Mouse (Mus musculus): ENCODE data around the gene Ppp4r1. TPM values are rescaled to one million over a fixed set of nuclear protein-coding genes. Genes with fewer than 3 reads are reported as not detected.

Ppp4r1 gene
- polyA plus RNA-seq, 1 experiment, result 37.1 TPM

DNA sequence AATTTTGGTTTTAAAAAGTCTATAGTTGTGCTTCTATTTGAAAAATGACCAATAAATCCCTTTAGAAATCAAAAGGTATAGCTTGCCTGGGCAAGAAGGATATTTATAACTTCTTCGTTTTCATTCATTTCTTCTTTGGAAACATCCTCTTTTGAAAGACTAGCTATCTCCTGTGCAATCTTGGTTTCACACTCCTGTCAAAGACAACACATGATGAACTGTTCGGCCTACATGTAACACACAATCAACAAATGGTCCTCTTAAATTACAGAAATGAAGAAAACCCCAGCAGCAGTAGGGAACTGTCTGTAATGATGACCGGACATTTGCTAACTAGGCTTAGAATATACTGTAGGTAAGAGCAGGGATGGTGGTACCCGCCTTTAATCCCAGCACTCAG lies 71.6 kb downstream of the Ppp4r1 start:
- no peak for DNase-seq (ENCODE audit: low spot score)

DNA sequence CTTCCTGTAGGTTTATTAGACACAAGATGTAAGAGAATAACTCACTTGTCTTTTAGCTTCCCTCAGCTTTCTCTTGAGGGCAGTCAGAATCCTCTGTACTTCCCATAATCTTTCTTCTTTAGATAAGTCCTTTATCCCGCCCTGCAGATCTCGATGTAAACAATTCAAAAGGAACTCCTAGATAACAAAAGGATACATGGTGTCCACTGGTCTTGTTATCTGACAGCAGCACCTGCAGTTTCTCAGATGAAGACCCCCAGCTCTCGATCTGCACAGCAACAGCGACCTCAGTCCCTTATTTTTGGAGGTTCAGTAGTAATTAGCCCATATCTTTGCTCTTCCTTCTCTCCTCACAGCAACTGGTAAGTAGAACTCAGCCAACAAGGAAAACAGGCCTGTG lies 75.2 kb downstream of the Ppp4r1 start:
- DNase-seq (ENCODE audit: low spot score), result no peak

DNA sequence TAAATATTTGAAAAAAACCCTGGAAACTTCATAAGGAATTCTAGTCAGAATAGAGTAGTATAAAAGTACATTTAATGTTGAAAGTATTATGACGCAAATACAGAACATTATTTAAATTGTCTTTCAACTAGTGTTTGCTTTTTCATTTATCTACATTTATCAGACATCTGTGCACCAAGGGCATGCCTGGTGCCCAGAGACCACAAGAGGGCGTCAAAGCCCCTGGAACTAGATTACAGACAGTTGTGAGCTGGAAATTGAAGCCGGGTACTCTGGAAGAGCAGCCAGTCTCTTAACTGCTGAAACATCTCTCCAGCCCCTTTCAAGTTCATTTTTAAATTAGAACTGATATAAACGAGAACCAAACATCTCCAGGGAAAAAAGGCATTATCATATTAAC lies 80.2 kb downstream of the Ppp4r1 start:
- DNase-seq (ENCODE audit: low spot score), result no peak

GRCm38 (mm10) chr17:65863830-65864229 lies 81.5 kb downstream of the Ppp4r1 start:
- DNase-seq (ENCODE audit: low spot score), result no peak

DNA sequence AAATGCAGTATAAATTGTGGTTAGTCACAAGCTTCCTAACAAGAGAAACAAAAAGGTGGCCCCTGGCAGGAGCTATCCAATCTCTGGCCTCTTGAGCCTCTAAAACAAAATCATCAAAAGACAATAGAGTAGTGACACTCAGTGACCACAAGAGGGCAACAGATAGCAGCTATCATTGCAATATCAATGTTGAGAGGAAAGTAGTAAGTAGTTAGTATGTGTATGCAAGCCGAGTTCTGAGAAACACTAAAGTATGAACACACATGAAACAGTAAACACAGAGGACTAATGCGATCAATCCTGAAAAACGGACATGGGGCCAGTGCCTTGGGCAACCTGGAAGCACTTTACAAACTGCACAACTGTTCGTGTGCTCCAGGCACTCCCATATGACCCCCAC lies 82.4 kb downstream of the Ppp4r1 start:
- no peak for DNase-seq (ENCODE audit: low spot score)

- DNase-seq (ENCODE audit: low spot score), result no peak
Measured at GRCm38 (mm10) chr17:65865265-65865664, 82.9 kb downstream of the Ppp4r1 start.

GRCm38 (mm10) chr17:65866201-65866600 lies 83.8 kb downstream of the Ppp4r1 start:
- no peak for DNase-seq (ENCODE audit: low spot score)

DNA sequence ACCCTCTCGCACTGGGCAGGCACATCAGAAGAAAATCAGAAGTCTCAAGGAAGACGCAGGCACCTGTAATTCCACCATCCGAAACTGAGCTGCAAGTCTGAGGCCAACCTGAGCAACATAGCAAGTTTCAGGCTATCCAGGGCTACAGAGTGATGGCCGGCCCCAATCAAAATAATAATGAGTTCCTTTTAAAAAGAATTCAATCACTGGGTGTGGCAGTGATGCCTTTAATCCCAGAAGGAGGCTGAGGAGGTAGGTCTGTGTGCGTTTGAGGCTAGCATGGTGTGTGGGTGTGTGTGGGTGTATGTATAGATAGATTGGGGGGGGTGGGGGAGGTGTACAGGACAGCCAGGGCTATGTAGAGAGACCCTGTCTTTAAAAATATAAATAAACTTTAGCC lies 85.6 kb downstream of the Ppp4r1 start:
- DNase-seq (ENCODE audit: low spot score), result no peak

GRCm38 (mm10) chr17:65869720-65870119 lies 87.3 kb downstream of the Ppp4r1 start:
- DNase-seq (ENCODE audit: low spot score), result peak; percentile 12

GRCm38 (mm10) chr17:65870146-65870545 lies 87.8 kb downstream of the Ppp4r1 start:
- peak; percentile 50 for DNase-seq (ENCODE audit: low spot score)

- DNase-seq (ENCODE audit: low spot score), result peak; percentile 4
Measured at GRCm38 (mm10) chr17:65871641-65872041, 89.3 kb downstream of the Ppp4r1 start.

DNA sequence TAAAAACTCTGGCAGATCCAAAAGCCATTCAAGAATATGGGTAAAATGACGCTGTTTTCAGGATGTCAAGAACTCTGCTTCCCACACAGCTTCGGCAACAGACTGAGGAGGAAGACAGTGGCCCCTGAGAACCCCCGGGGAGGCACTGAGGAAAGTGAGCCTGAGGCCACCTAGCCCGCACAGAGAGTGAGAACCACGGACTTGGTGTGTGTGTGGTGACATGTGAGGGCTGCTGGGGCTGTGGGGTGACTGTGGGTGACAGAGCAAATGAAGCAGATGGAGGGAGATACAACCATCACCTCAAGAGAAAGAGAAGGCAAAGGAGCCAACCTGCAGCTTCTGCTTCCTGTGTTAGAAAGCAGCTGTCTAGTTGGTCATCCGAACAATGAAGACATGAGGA lies 89.7 kb downstream of the Ppp4r1 start:
- peak; percentile 12 for DNase-seq (ENCODE audit: low spot score)

- no peak for DNase-seq (ENCODE audit: low spot score)
Measured at GRCm38 (mm10) chr17:65872652-65873051, 90.3 kb downstream of the Ppp4r1 start.

- no peak for DNase-seq (ENCODE audit: low spot score)
Measured at GRCm38 (mm10) chr17:65873156-65873555, 90.8 kb downstream of the Ppp4r1 start.

DNA sequence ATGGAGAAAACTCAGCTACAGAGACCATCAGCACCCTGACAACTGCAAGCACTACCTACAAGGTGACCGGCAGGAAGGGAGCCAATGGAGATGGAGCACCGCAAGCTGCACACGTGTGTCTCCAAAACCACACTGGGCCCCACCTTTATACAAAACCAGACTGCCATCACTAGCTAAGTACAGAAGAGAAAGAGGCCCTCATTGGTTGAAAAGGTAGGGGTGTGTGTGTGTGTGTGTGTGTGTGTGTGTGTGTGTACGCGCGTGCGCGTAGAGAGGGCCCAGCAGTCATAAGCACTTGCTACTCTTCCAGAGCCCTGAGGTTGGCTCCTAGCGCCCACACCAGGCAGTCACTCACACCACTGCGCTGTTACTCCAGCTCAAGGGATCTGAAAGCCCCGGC lies 91.5 kb downstream of the Ppp4r1 start:
- no peak for DNase-seq (ENCODE audit: low spot score)

- no peak for DNase-seq (ENCODE audit: low spot score)
Measured at GRCm38 (mm10) chr17:65877026-65877425, 94.7 kb downstream of the Ppp4r1 start.

GRCm38 (mm10) chr17:65884061-65884669 lies 101.8 kb downstream of the Ppp4r1 start:
- no peak for DNase-seq (ENCODE audit: low spot score)

DNA sequence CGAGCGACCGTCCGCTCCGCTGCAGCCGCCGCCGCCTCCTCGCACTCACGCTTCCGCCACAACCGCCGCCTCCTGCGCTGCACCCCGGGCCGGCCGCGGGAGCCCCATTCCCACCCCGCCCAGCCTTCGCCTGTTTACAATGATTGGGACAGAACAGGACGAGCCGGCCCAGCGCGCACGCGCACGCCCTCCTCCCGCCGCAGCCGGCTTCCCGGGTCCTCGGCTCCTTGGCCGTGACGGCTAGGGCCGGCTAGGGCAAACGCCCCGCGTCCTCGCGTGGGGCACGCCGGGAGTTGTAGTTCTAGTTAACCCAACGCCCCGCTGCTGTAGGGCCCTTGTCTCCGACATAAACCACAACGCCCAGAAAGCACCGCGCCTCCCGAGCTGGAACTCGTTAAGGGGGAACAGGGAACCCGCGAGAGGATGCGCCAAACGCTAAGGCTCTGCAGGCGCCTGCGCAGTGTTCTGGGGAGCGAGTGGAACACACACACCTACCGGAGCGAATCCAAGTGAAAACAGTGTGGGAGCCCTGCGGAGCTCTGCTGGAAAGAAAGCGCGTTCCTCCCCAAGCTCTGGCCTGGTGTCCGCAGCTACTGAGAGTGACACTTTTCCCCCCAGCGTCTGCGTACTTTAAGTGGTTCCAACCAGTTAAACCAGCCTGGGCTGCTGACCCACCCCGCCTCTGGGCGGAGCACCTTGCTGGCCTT lies 102.5 kb downstream of the Ppp4r1 start:
- peak; percentile 98 for DNase-seq (ENCODE audit: low spot score)

- DNase-seq (ENCODE audit: low spot score), result no peak
Measured at GRCm38 (mm10) chr17:65885398-65885696, 103.0 kb downstream of the Ppp4r1 start.

GRCm38 (mm10) chr17:65885697-65886529 lies 103.5 kb downstream of the Ppp4r1 start, which contains the start of gene Ralbp1:
Gene Ralbp1 (minus strand): TSS chr17:65885798.
- no peak for DNase-seq (ENCODE audit: low spot score)

GRCm38 (mm10) chr17:65886571-65886970 lies 104.2 kb downstream of the Ppp4r1 start:
- no peak for DNase-seq (ENCODE audit: low spot score)

DNA sequence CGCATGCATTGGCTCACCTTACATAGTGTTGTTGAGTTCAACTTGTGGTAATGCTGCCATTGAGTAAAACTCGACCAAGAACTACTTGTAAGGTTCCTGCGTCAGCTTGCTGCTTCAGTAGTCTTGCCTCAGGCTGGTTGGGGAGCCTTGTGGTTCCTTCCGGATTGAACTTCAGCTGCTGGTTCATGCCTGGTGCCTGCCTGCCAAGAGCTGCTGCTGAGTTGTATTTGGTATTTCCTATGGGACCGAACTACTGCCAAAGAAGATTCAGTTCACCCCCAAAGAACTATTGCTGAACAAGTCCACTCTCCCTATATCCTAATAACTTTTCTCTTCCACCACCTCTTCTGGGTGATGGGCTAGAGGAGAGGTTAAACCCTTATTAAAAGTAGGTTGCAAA lies 107.1 kb downstream of the Ppp4r1 start:
- DNase-seq (ENCODE audit: low spot score), result no peak

All from urinary bladder, adult 2 months (tissue).